ENCODE assay signal across 11 mouse cellular contexts in genomic region chr7:80111066-80112045, GRCm38 (mm10). TPM values are rescaled to one million over a fixed set of nuclear protein-coding genes. Genes with fewer than 3 reads are reported as not detected.
DNase-seq lines count a peak whose midpoint lies in the region; ATAC-seq lines count a peak whose summit lies in the region.
"Had no signal": no experiment of that assay in that cellular context is flagged by ENCODE, and none has a peak within 500 bp of the region (broad histone marks: within the 10 kb centered on the region; RNA-seq: fewer than 3 reads in every experiment).

No protein-coding gene starts in this region.

- H3K4me3 ChIP-seq in heart, embryonic 13.5 days: peak overlapping the region; percentile 98
- H3K4me3 ChIP-seq in megakaryocyte, embryonic 14.5 days (replicated peaks): peak overlapping the region; percentile 29
- H3K4me3 ChIP-seq in brown adipose tissue, adult 24 weeks (ENCODE audit: insufficient read depth, low read depth, low read length): no peak overlapping the region

- H3K27ac ChIP-seq in heart, embryonic 13.5 days (replicated peaks): peak overlapping the region; percentile 100
- H3K27ac ChIP-seq in brown adipose tissue, adult 24 weeks (replicated peaks; ENCODE audit: low read depth, low read length): peak overlapping the region; percentile 2; the same call in 1 of the 2 replicates
- H3K27ac ChIP-seq: macrophage had no signal

- no peak for DNase-seq in heart, postnatal 4 days
- DNase-seq in right cerebral cortex, postnatal 36 days (ENCODE audit: low spot score in 2 of 2): peak; percentile 48 to 57
- no peak for DNase-seq in yolk sac, embryonic 10.5 days (ENCODE audit: low spot score)
- DNase-seq in gastrocnemius, adult 18-20 months (ENCODE audit: low spot score): no peak
- DNase-seq: cerebellum, adult 9-10 months had no signal

- H3K4me1 ChIP-seq in heart, embryonic 13.5 days: peaks cover 81% of the 10 kb centered on the region
- peaks cover 86% of the 10 kb centered on the region for H3K4me1 ChIP-seq in megakaryocyte, embryonic 14.5 days
- H3K4me1 ChIP-seq in brown adipose tissue, adult 24 weeks (ENCODE audit: control insufficient read depth, insufficient read depth, insufficient read length, low read length): peaks cover 21% of the 10 kb centered on the region

- no peaks in the 10 kb centered on the region for H3K27me3 ChIP-seq in heart, embryonic 13.5 days (replicated peaks)
- no peaks in the 10 kb centered on the region for H3K27me3 ChIP-seq in megakaryocyte, embryonic 14.5 days (replicated peaks)
- H3K27me3 ChIP-seq: Patski had no signal

- 50% methylated on average over 9 of the region's 9 CpGs for WGBS in heart, embryonic 13.5 days

- H3K9ac ChIP-seq in heart, embryonic 13.5 days: peak overlapping the region; percentile 99

- H3K9me3 ChIP-seq in heart, embryonic 13.5 days: no peaks in the 10 kb centered on the region
- H3K9me3 ChIP-seq in megakaryocyte, embryonic 14.5 days: peaks cover 6% of the 10 kb centered on the region

- H3K36me3 ChIP-seq in heart, embryonic 13.5 days: peaks cover 54% of the 10 kb centered on the region
- peaks cover 15% of the 10 kb centered on the region for H3K36me3 ChIP-seq in megakaryocyte, embryonic 14.5 days (replicated peaks; ENCODE audit: low read length)

- ATAC-seq in heart, embryonic 13.5 days (ENCODE audit: extremely low read depth, insufficient number of reproducible peaks, low FRiP score, low TSS enrichment): no peak
- ATAC-seq in megakaryocyte, adult 5-6 weeks (ENCODE audit: poor library complexity, severe bottlenecking): no peak
- ATAC-seq: Patski had no signal

- H3K4me2 ChIP-seq in heart, embryonic 13.5 days: peak overlapping the region; percentile 84

RNA-seq across cellular contexts. Expression of gene Idh2, which starts 3.8 kb away (rescaled TPM):
- polyA plus RNA-seq in heart, embryonic 13.5 days (2015; fragmentation: Nextera tagmentation; extraction: Ambion mirVana): 1,911 and 2,152 TPM in 2 replicates
- total RNA-seq in heart, postnatal 4 days (2021): 1,000 to 10,000 TPM; 1,640 to 1,742 TPM
- 14.1 and 79.2 TPM in 2 replicates for polyA plus RNA-seq in megakaryocyte, embryonic 14.5 days (2012; ENCODE audit: insufficient read depth, low replicate concordance)
- 74.9 and 77.7 TPM in 2 replicates for total RNA-seq in megakaryocyte, adult 5-6 weeks (2015)
- total RNA-seq in megakaryocyte, adult 5-6 weeks (2017): 85.5 and 90.4 TPM in 2 replicates
- 310 and 421 TPM in 2 replicates for polyA plus RNA-seq in brown adipose tissue, adult 24 weeks (2012; ENCODE audit: insufficient read depth, insufficient read length, missing spikeins)
- total RNA-seq in gastrocnemius, adult 18-20 months (2021): 100 to 1,000 TPM; 317 to 516 TPM

Comparison
In these comparisons a context has a peak if more than half of its experiments do, and no peak if none do; other contexts are left out.
1. DNase-seq: peak in right cerebral cortex, postnatal 36 days (2 of 2); none in heart, postnatal 4 days (single experiment), yolk sac, embryonic 10.5 days (single experiment) and gastrocnemius, adult 18-20 months (single experiment).